Mouse (Mus musculus): Measurements from ENCODE around the gene Adamts20. TPM values are rescaled to one million over a fixed set of nuclear protein-coding genes. Genes with fewer than 3 reads are reported as not detected.

Gene Adamts20
- 0.03 and 0.05 TPM in 2 replicates for polyA plus RNA-seq (2012; rRNA removed)

DNA sequence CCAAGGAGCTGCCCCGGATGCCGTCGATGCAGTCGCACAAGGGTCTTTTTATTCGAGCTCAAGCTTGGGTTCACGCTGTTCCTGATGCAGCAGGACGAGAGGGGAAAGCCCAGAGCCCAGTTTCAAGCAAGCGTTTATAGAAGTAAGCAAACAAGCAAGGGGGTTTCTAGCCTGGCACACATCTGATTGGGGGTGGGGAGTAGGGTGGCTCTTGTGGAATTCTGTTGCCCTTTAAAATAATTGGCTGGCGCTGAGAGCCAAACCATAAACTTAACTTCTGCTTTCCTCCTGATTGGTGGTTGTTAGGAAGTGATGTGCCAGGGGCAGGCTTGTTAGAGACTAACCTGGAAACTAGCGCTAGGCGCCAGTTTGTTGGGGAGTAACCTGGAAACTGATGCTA is at the start of gene Adamts20:
Gene Adamts20 (minus strand): TSS at position 101 of the 400 bp plus-strand sequence.

Other genes with a start within 250 kb of the Adamts20 start
- gene Pus7l, start 78.1 kb upstream of the Adamts20 start, polyA plus RNA-seq (2012; rRNA removed), result 1.8 and 2.0 TPM in 2 replicates
- 3.0 TPM in 2 replicates for gene Irak4, start 78.2 kb upstream of the Adamts20 start, polyA plus RNA-seq (2012; rRNA removed)
- 17.4 and 17.5 TPM in 2 replicates for gene Twf1, start 124.5 kb upstream of the Adamts20 start, polyA plus RNA-seq (2012; rRNA removed)
- gene Tmem117, start 163.8 kb upstream of the Adamts20 start, polyA plus RNA-seq (2012; rRNA removed), result 0.01 TPM in 1 of 2 replicates, not detected in the other